Mouse (Mus musculus) neutrophil, adult 59 days (primary cell): ENCODE data around the gene Wrb. TPM values are rescaled to one million over a fixed set of nuclear protein-coding genes. Genes with fewer than 3 reads are reported as not detected.

ENCODE experiments used
- total RNA-seq, 2 experiments: library from RNA; stranded (reverse); gene quantifications; 1 replicate in 1 of 2; 2 replicates in 1 of 2; pipeline ENCODE4 v1.2.4; 2023

Wrb gene
- 1 to 10 TPM; 3.0 TPM for total RNA-seq

GRCm38 (mm10) chr16:96145110-96145800 is at the start of gene Wrb:
Gene Wrb (plus strand): TSS chr16:96145407.

GRCm38 (mm10) chr16:96127657-96128344 is 17.4 kb upstream of the Wrb start, which contains the start of gene Hmgn1:
Gene Hmgn1 (minus strand): TSS chr16:96127729.

GRCm38 (mm10) chr16:96191531-96192506 is 46.6 kb downstream of the Wrb start, which contains the start of gene Lca5l:
Gene Lca5l (minus strand): TSS chr16:96192271.

GRCm38 (mm10) chr16:96199913-96200701 is 54.9 kb downstream of the Wrb start, which contains the start of gene Sh3bgr:
Gene Sh3bgr (plus strand): TSS chr16:96200450.

Other genes starting within 250 kb of the Wrb start
- gene Psmg1, start 154.4 kb upstream of the Wrb start, total RNA-seq: 1 to 10 TPM; 8.5 to 9.3 TPM
- 10 to 100 TPM; 35.8 to 42.3 TPM for gene Brwd1, start 62.9 kb upstream of the Wrb start, total RNA-seq
- gene Hmgn1, start 17.7 kb upstream of the Wrb start, total RNA-seq: 10 to 100 TPM; 16.3 to 18.1 TPM
- not detected for gene Lca5l, start 46.9 kb downstream of the Wrb start, total RNA-seq
- not detected for gene Sh3bgr, start 55.0 kb downstream of the Wrb start, total RNA-seq
- under 1 TPM in 1 of 2 experiments, not detected in 1; 0.29 TPM for gene B3galt5, start 90.4 kb downstream of the Wrb start, total RNA-seq